Mouse (Mus musculus): Measurements from ENCODE around the gene Commd6.
"Not testable (repeated sequence)": the region's sequence is repeated elsewhere in the genome, so short reads cannot be mapped to it uniquely, and the experiment has no call there.

Commd6 gene

DNA sequence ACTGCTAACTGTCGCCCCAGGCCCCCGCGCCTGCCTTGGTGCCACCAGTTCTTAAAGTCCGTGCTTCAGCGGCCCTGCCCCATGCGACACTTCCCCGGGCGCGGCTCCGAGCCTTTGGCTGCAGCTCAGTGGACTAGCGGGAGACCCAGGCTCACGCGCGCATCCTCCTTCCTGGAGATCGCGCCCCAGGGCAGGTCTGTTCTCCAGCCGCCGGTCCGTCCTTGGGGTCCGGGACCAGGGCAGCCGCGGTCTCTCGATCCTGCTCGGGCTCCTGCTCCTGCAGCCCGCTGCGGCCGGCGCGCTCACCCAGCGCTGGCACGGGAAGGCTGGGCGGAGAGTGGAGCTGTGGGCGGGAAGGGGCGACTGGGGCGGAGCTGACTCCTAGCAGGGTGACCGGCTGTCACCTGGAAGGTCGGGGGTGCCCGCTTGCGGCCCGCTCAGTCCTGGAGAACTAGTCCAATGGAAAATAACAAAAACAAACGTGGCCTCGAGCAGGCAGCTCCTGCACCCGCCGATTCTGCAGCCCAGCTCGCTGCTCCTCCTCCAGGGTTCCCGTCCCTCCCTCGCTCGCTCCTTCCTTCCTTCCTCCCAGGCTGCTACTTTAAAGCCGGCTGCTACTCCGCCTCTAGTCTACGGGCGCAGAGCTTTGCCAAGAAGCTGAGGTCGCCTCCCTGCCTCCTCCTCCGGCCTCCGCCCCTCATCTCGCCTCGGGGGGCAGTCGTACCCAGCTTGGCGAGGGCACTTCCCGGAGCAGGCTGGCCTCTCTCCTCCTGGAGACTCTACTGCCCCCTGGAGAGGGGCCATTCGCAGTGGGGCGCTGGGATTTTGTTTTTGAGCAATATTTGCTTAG, 31.7 kb downstream of the Commd6 start, which contains the start of gene Tbc1d4:
TSS of gene Tbc1d4 (minus strand) at position 673 of the 850 bp plus-strand sequence.
- DNase-seq (ENCODE audit: low spot score) = no peak

DNA sequence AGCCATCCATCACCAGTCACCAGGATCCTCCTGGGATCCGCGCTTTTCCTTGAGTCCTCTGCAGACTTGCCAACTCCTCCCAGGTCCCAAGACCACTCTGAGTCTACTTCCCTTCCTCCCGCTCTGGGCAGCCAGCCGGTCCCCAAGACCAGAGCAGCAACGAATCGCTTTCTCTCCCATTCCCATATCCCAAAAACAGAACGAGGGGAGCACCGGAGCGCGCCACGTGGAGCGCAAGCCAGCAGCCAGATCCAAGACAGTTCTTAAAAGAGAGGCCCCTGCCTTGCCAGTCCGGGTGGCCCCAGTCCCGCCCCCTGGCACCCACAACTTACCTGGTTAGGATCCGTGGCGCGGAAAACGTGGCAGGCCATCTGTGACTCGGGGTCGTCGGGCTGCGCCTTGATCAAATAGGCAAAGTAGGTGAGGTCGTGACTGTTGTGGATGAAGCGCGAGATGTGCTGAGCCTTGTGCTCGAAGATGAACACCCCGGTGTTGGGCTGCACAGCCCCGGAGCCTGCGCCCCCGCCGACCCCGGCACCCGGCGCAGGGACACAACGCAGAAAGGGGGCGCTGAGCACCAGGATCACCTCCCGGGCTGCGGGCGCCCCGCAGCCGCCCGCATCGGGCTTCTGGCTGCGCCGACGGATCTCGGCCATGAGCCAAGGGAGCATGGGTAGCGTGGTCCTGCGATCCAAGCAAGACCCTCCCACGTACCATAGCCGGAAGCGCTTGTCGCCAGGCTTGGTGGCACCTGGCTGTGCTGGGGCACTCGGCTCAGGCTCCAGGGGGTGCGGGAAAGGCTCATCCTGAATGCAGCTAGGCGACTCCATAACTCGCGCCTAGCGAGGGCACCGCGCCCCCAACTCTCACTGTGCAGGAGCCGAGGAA, 32.6 kb downstream of the Commd6 start:
- no peak for DNase-seq (ENCODE audit: low spot score)

- no peak for DNase-seq (ENCODE audit: low spot score)
Observed at GRCm38 (mm10) chr14:101605843-101606242, 34.6 kb downstream of the Commd6 start.

- DNase-seq (ENCODE audit: low spot score) = no peak
Observed at GRCm38 (mm10) chr14:101602851-101603250, 37.6 kb downstream of the Commd6 start.

GRCm38 (mm10) chr14:101597096-101597715, 43.3 kb downstream of the Commd6 start:
- DNase-seq (ENCODE audit: low spot score) = no peak

DNA sequence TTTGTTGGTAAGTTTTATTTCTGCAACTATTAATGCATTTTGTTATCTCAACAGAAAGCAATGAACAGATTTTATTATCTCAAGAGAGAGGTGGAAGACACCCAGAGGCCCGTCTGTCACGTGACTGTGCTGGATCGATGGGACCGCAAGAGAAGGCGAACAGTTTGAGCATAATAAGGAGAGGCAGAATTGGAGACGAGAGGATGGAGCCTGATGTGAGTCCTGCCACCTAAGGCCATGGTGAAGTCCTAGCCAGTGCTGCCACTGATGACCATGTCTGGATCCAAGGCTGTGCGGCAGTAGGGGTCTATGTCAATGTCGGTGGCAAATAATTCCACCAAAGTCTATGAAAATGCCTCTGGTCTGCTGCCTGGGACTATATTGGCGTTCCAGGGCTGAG, 43.8 kb downstream of the Commd6 start:
- DNase-seq (ENCODE audit: low spot score) = no peak

DNA sequence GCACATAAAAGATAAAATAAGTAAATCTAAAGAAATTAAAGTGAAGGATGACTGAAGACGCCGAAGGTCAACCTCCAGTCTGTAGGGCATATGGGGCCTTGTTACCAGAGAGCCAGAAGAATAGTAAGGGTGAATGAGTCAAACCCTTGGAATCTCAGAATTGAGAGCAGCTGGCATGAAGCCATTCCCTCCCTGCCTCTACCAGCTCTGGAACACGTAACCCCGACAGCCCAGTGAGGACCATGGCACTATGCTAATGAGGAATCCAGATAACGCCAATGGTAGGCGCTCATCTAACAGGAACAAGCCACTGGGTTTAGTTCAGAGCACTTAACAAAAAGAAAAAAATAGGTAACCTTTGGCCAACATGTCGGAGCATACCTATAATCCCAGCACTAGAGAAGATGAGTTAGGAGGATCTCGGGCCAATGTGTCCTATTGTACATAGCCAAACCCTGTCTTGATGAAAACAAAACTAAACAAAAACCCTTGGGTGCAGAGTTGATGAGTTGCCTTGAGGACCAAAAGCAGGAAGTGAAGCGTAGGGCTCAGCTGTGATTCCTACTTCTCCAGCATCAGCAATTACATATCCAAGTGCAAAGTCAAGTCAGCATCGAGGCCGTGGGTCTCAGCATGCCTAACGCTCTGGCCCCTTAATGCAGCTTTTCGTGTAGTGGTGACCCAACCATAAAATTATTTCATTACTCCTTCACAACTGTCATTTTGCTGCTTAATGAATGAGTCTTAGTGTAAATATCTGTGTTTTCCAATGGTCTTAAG, 45.0 kb downstream of the Commd6 start:
- no peak for DNase-seq (ENCODE audit: low spot score)

DNA sequence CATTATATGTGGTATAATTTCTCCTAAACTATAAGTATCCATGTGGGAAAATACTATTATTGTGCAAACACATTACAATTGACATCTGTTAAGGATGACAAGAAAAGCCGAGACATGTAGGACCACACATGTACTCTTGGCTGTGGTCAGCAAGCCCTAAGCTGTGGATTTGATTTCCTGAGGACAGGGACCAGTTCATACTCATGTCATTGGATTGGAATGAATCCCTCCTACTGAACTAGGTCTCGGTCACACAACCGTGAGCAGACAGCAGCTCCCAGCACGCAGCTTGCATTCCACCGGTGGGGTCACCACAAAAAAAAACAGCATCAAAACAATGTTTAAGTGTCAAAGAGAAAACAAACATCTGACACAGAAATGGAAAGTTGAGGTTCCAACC, 46.5 kb downstream of the Commd6 start:
- DNase-seq (ENCODE audit: low spot score) = no peak

DNA sequence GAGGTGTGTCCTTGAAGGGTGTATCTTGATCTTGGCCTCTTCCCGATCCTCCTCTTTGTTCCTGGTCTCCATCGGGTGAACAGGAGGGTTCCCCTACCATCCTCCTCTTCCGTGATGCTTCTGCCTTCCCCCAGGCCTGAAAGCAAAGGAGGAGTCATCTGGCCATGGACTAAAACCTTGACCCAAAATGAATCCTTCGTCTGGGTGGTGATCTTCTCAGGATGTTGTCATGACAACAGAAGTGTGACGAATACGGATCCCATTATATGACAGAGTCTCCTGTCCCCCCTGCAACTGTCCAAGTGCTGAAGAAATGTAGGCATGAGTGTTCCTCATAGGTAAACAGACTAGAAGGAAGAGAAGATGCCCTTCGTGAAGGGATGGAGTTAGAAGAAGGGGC, 47.1 kb downstream of the Commd6 start:
- no peak for DNase-seq (ENCODE audit: low spot score)

DNA sequence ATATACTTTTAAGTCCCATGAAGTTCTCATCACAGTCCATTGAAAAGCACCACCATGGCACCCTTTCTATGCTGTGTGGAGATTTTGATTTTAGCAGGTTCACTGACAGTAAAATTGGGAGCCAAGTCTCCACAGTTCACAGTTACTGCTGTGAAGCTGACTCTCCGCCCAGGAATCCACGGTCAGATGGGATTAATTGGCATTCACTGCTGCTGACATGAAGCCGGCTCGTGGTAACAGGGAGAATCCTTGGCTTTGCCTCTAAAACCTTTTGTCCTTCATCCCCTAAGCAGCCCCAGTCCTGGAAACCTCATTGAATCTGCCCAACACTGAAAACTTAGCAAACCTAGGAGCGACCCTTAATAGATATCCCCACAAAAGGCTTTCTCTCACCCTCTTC, 49.4 kb downstream of the Commd6 start:
- DNase-seq (ENCODE audit: low spot score) = no peak

- DNase-seq (ENCODE audit: low spot score) = not testable (repeated sequence)
Observed at GRCm38 (mm10) chr14:101588209-101588991, 52.1 kb downstream of the Commd6 start.

DNA sequence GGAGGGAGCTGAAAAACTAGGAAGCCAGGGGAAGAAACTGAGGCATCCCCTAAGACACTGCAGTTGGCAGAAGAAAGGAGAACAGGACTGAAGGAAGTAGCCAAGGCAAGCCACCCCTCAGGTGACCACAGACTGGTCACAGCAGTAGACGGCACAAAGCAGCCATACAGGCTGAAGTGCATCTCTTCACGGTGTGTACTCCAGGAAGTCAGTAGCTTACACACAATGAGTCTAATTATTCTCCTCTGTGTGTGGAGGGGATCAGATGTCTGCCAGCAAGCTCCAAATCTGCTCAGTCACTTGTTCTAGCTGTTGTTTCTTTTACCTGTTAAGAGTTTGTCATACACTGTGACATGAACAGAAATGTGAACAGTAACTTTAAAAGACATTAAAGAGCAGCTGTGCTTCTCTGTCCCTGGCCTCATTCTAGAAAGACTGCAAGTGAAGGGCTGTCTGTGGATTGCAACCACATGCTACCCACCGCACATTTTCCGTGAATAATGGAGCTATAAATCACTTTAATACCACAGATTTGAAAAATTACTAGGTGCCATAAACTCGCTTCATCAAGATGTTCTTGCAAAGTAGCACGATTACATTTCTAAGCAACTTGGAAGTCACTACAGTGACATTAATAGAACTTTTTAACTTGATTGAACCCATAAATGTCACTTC, 53.0 kb downstream of the Commd6 start:
- not testable (repeated sequence) for DNase-seq (ENCODE audit: low spot score)

DNA sequence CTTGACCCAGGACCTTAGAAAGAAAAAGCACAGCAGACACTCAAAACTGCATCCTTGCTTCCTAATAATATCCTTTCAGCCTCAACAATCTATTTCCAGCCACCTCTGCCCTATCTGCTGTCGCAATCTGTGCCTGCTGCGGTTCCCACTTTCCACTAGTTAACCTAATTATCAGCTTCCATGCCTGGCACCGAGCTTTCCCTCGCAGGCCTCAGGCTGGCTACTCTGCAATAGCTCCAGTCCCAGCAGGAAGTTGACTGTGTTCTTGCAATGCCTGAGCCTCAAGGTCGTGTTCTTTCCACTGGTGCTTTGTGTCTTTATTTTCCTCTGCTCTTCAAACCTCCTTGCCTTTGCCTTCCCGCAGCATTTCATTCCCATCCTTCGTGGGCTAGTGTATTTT, 54.4 kb downstream of the Commd6 start:
- DNase-seq (ENCODE audit: low spot score) = no peak
